Mouse (Mus musculus) CH12.LX (cell line): Measurements from ENCODE around the gene Tpcn1.

ENCODE experiments used
- CTCF ChIP-seq, 2 experiments: IDR thresholded peaks in 1 of 2; conservative IDR thresholded peaks in 1 of 2; 2 replicates each; pipeline ENCODE4 v1.5.1; 2011 to 2012; ENCODE audit warnings: low read depth in 2 of 2, low read length in 2 of 2, improper control_type of control experiment in 1 of 2, inconsistent platforms in 1 of 2, mild to moderate bottlenecking in 1 of 2, moderate library complexity in 1 of 2
- MAZ ChIP-seq: IDR thresholded peaks from 2 replicates; pipeline ENCODE4 v1.6.1; 2012; ENCODE audit warnings: low read depth, mild to moderate bottlenecking, inconsistent platforms, low read length, improper control_type of control experiment, moderate library complexity
- POLR2A ChIP-seq: IDR thresholded peaks from 2 replicates; pipeline ENCODE4 v1.6.1; 2011; ENCODE audit warnings: low read depth, mild to moderate bottlenecking, improper control_type of control experiment, low read length
- TCF12 ChIP-seq: IDR thresholded peaks from 2 replicates; pipeline ENCODE4 v1.6.1; 2014; ENCODE audit warnings: low read depth, mild to moderate bottlenecking, inconsistent platforms, low read length, improper control_type of control experiment

- TF ChIP-seq MAZ = 0 out of 2 replicates have a peak, but pooled peaks have one; percentile 65
- TF ChIP-seq TCF12 = no peak
- 0 out of 2 replicates have a peak, but pooled peaks have one; percentile 19 for TF ChIP-seq POLR2A
- no peak for TF ChIP-seq CTCF (conservative IDR thresholded peaks at IDR 0.05 in 1 of 2, IDR thresholded peaks at IDR 0.05 in 1 of 2; ENCODE audit: low read depth in 2 of 2, low read length in 2 of 2)
Measured at GRCm38 (mm10) chr5:120634860-120635259, 46.4 kb upstream of the Tpcn1 start.
